Mouse (Mus musculus): ENCODE measurements around the gene Hbb-bh2.
A peak's percentile ranks its signal among the peaks of the same experiment; 100 is the strongest.
"Not testable (repeated sequence)": the region's sequence is repeated elsewhere in the genome, so short reads cannot be mapped to it uniquely, and the experiment has no call there.

Hbb-bh2 gene

DNA sequence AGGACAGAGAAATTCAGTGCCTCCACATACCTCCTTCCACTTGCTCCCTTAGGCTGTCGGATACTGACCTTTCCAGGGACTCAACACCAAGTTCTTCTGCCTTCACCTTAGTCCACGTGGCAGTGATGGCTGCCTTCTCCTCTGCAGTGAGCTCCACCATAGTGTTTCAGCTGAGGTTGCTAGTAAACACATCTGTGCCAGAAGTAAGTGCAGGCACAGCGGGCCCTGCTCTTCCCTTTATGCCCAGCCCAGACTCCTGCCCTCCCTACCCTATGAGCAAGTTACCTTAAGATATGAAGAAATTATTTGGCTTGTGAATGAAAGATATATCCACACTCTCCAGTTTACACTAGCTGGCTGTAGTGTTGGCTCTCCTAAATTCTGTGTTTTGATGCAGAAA lies at the start of gene Hbb-bh2:
TSS of gene Hbb-bh2 (minus strand) at position 253 of the 400 bp plus-strand sequence.
- no peak for DNase-seq

DNA sequence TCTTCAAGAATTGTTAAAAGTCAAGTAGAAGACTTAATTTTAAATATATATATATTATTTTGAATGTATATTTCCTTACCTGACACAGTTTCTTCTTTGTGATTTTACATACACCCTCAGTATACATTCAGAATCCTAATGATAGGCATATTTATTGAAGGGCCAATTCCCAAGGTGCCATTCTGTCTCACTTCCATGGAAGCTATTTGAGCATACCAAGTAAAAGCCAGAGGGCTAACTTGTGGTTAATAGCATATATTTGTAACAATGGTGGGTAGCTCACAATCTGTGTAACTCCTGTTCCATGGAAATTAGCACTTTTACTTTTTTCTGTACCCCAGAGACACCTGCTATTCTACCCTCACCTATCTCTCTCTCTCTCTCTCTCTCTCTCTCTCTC lies 45.8 kb upstream of the Hbb-bh2 start, which contains the start of gene Olfr66:
TSS of gene Olfr66 (minus strand) at position 101 of the 400 bp plus-strand sequence.
- DNase-seq: no peak

DNA sequence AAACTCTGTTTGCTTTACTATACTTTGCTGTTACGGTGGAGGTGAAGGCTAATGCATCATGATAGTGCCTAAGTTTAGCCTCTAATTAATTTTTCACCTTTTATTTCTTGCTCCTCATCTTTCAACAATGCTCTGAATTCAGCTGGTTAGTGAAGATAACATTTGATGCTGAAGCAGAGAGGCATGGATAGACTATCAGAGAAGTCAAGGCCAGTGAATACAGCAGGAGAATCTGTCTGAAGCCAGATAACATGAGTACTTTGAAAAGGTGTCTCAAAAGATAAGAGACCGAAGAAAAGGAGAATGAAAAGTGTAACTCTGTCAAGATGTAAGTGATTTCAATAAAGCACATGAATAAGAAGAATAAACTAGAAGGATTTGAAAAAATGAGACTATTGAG lies 36.8 kb upstream of the Hbb-bh2 start:
- no peak for DNase-seq

DNA sequence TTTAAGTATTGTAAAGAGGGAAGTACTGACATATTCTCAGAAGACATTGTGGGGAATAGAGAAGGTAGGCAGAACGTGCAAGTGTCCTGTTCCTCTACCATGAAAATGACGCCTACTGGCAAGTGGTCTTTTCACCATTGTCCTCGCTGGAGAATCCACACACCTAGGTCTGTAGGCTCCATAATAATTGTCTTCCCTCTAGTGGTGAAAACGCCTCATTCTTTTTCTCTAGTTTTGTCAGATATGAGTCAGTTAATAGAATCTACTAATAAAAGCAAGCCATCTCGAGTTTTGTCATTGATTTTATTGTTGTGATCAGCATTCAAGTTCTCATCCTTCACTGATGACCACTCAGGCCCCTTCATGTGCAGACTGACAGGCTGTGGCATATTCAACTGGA lies 34.1 kb upstream of the Hbb-bh2 start:
- no peak for DNase-seq

- DNase-seq: no peak
These were observed 32.7 kb upstream of the Hbb-bh2 start for GRCm38 (mm10) chr7:103873064-103873463.

GRCm38 (mm10) chr7:103870667-103871066 lies 30.3 kb upstream of the Hbb-bh2 start:
- no peak for DNase-seq

- DNase-seq: no peak
These were observed 25.4 kb upstream of the Hbb-bh2 start for GRCm38 (mm10) chr7:103865716-103866115.

- no peak for DNase-seq
These were observed 21.2 kb upstream of the Hbb-bh2 start for GRCm38 (mm10) chr7:103861531-103861930.

DNA sequence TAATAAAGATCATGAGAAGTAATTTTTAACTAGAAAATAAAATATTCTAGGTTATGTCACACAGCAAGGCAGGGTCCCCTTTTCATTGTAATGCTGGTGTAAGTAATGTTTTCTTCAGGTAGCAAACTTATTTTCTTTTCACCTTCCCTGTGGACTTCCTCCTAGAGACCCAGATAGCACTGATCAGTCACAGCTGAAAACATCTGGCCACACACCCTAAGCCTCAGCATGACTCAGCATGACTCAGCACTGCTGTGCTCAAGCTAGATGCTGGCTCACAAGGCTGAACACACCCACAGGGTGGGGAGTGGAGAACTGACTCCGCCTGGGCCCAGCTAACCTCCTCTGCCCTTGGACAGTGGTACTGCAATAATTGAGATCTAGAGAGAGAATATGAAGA lies 20.5 kb upstream of the Hbb-bh2 start:
- DNase-seq: peak; percentile 1

DNA sequence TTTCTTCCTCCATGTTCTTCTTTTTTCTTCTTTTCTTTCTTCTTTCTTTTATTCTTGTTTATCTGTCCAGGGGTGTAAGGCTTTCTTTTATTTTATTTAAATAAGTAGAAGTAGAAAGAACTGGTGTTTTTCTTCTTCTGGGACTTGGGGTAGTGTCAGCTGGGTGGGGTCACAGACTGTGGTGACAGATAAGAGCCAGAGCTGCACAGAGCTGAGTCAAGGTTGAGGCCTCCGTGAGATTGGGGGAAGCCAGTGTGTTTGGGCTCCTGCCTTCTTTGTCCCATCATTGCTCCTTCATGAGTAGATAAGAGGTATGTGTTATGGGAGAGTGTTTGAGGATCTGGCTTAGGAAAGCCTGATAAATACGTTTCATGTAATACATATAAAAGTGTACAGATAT lies 18.8 kb upstream of the Hbb-bh2 start:
- no peak for DNase-seq

DNA sequence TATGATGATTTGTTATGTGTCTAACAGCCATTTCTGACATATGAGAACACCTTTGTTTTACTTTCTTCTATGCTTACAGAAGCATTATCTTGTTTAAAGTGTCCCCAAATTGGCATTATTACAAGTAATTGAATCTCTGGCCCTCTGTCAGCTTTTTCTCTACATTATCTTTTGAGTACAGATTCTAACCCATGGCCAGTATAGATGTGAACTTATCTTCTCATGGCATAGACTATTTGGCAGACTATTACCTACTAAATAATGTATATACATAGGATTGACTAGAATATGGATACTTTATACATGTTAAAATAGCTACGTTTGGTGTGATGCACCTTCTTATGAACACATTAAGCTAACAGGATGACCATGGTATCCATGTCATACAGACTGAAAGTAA lies 14.3 kb upstream of the Hbb-bh2 start:
- no peak for DNase-seq

GRCm38 (mm10) chr7:103853090-103853489 lies 12.8 kb upstream of the Hbb-bh2 start, which contains the start of gene Hbb-y:
TSS of gene Hbb-y (minus strand) at chr7:103853216.
- DNase-seq: no peak

GRCm38 (mm10) chr7:103844525-103845325 lies 4.4 kb upstream of the Hbb-bh2 start:
- no peak for DNase-seq

DNA sequence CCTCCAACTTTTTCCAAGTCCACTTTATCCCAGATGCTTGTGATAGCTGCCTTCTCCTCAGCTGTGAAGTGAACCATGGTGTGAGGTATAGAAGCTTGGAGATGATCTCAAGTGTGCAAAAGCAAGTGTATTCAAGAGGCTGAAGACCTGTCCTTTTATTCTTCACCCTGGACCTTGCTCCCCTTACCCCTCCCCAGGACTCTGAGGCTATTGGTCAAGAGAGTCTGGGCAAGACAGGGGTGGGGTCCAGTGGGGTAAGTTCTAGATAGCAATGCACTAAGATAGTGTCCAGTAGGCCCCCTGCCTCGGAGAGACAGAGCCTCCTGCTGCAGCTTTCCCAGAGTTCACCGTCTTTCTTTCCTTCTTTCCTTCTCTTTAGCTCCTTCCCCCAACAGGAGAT lies 2.7 kb upstream of the Hbb-bh2 start, which contains the start of gene Hbb-bh1:
TSS of gene Hbb-bh1 (minus strand) at position 131 of the 400 bp plus-strand sequence.
- DNase-seq: no peak

DNA sequence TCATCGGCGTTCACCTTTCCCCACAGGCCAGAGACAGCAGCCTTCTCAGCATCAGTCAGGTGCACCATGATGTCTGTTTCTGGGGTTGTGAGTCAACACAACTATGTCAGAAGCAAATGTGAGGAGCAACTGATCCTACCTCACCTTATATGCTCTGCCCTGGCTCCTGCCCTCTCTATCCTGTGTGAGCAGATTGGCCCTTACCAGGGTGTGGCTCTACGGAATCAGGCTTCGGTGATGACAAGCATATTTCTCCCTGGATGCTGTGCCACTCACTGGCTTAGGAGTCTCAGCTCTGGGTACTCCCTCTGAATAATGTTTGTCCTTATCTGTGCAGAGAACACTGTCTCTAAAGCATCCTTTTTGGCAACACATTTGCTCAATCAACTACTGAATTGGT lies 12.5 kb downstream of the Hbb-bh2 start, which contains the start of gene Hbb-bs:
TSS of gene Hbb-bs (minus strand) at position 289 of the 400 bp plus-strand sequence.
- DNase-seq: no peak

GRCm38 (mm10) chr7:103827139-103827538 lies 13.2 kb downstream of the Hbb-bh2 start:
- not testable (repeated sequence) for DNase-seq

- no peak for DNase-seq
These were observed 13.9 kb downstream of the Hbb-bh2 start for GRCm38 (mm10) chr7:103826255-103826887.

DNA sequence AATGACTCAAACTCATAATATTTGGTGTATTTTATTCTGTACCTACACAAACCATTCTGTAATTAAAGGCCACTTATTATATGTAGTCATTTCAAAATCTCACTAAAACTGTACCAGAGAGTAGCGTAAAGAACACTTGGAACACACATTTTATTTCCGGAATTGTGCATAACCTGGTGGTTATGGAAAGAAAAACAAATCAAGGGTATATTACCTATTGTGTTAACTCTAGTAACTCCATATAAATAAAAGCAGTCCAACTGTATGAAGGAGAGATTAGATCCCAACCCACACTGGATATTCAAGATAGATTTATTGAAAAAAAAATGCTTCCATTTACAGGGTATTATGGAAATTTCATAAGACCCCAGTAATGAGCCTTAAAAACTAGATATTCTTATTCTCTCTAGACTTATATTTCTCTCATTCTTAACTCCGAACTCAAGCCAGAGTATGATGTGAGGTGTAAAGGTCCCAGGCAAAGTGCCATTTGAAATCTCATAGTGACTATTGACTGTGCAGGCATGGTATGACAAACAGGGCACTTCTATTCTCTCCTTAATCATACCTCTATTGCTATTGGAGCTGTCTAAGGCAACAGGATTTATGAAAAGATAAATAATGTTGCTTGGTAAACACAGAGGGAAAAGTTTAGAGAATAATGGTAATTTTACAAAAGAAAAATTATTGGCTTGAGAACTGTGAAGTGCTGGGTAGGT lies 14.6 kb downstream of the Hbb-bh2 start:
- DNase-seq: no peak

DNA sequence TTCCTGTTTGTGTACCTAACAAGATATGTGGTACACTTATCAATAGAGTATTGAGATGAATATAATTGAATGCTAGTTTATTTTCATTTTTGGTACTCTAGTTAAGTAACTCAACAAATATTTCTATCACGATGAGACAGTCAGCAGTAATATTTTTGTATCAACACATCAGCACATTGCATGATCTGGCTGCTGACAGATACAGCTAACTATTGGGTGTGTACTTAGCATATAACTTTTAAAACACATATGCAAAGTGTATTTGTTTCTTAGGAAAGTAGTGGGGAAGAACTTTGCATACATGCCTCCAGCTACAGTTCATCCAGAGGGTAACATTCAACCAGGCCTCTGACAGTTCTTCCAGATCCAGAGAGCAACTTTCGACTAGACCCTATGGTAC lies 15.7 kb downstream of the Hbb-bh2 start:
- DNase-seq: no peak

DNA sequence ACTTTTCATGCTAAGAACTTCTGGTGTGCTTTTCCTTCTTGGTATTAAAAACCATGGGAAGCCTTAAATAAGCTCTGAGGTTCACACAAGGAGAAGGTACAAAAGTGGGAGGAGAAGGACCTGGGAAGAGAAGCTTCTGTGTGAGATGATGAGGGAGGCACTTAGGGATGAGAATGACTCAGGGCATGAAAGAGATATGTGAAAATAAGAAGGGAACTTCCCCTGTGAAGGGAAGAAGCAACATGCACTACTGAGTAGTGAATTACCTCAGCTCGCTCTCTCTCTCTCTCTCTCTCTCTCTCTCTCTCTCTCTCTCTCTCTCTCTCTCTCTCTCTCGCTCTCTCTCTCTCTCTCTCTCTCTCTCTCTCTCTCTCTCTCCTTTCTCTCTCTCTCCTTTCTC lies 25.2 kb downstream of the Hbb-bh2 start:
- DNase-seq: not testable (repeated sequence)

DNA sequence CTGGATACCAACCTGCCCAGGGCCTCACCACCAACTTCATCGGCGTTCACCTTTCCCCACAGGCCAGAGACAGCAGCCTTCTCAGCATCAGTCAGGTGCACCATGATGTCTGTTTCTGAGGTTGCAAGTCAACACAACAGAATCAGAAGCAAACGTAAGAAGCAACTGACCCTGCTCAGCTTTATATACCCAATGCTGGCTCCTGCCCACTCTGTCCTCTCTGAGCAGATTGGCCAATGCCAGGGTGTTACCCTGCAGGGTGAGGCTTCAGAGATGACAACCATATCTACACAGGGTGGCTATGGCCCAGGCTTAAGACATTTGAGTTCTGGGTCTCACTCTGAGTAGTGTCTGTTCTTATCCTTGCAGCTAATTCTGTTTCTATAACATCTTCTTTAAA lies 26.6 kb downstream of the Hbb-bh2 start, which contains the start of gene Hbb-bt:
TSS of gene Hbb-bt (minus strand) at position 231 of the 400 bp plus-strand sequence.
- no peak for DNase-seq

DNA sequence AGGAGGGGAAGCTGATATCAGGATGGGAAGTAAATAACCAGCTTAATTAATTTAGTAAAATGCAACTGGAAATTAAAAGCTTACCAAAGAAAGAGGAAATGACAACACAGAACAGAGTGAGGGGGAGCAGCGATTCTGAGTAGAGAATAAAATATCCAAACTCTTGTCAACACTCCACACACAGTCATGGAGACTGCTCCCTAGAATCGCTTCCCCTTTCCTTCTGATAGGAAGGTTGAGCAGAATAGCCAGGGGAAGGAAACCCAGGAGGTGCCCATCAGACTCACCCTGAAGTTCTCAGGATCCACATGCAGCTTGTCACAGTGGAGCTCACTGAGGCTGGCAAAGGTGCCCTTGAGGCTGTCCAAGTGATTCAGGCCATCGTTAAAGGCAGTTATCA lies 27.2 kb downstream of the Hbb-bh2 start:
- DNase-seq: not testable (repeated sequence)

GRCm38 (mm10) chr7:103812174-103812573 lies 28.1 kb downstream of the Hbb-bh2 start:
- no peak for DNase-seq
